Mouse (Mus musculus) ovary, adult 10 weeks (tissue): ENCODE data around the gene Brinp3. TPM values are rescaled to one million over a fixed set of nuclear protein-coding genes. Genes with fewer than 3 reads are reported as not detected.

Source experiments
- polyA plus RNA-seq: library from polyadenylated mRNA; stranded (reverse); fragments of 350-450 nt; fragmentation: Illumina TruSeq; extraction: RNeasy Lipid Tissue Mini Kit (QIAGEN cat#74804); gene quantifications from one replicate; pipeline ENCODE4 v1.2.3, GENCODE M21; 2014

Gene Brinp3
- 1.1 TPM for polyA plus RNA-seq

DNA sequence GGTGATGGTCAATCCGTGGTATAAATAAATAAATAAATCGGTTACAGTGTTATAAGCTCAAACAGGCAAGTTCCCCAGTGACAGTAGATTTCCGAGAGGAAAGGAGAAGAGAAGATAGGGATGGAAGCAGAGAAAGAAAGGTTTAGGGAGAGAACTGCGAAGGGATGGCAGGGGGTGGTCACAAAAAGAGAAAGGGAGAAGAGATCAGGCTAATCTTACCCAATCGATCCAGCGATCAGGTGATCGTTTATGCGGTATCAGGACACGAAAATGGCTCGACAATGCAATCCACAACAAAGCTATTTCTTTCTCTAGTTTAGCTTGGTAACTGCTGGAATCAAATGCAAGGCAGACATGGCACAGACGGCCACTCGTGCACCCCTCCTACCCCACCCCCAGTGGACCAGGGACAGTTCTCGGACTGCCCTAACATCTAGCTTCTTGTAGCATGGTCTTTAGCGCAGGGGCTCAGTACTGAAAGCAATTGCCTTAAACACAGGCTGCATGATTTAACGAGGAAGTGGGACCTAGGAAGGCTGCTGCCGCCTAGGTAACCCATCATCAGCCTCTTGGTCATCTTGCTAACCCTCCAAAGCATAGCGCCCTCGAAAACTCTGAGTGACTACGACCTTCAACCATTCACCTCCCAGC, at the start of gene Brinp3:
Gene Brinp3, plus strand, starts transcription at position 80 of the 651 bp plus-strand sequence.

